Mouse (Mus musculus): ENCODE measurements around the gene Paox. TPM values are rescaled to one million over a fixed set of nuclear protein-coding genes. Genes with fewer than 3 reads are reported as not detected.

Gene Paox
- polyA plus RNA-seq (2015; fragmentation: Nextera tagmentation; extraction: Ambion mirVana), result 9.7 and 11.4 TPM in 2 replicates

DNA sequence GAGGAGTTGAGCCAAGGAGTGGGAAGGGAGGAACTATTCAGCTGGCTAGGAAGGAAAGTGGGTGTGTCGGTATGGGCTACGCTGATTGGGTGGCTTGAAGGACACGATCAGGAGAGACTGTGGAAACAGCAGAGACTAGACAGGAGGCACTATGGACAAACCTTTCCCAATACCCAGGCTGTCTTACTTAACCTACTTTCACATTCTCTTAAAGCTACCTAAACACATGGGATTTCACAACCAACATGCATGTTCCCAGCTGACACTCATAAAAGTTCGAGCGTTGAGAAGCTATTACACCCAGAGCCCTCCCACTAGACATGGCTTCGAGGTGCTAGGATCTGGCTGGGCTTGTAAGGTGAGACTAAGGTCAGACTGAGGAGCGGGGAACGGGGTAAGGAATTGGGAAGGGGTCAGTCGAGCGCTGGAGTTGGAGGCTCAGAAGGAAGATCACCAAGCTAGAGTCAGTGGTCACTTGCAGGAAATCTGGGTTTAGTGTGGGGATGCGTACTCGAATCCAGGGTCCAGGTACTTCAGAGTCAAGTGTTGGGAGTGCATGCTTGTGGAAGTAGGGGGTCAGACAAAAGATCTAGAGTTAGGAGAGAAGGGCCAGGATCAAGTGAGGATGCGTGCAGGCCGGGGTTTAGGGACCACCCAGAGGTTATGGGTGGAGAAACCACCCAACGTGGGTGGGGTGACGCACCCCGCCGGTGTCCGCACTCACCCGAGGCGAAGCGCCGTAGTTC, at the start of gene Paox:
TSS of gene Paox (plus strand) at position 217 of the 746 bp plus-strand sequence.
- peaks cover 21% of the 10 kb centered on the region for H3K36me3 ChIP-seq
- peak; percentile 75 for ATAC-seq (ENCODE audit: low read depth)
- H3K9me3 ChIP-seq, result no peaks in the 10 kb centered on the region
- H3K4me3 ChIP-seq, result peak within 1 kb of the TSS; percentile 78
- peak within 1 kb of the TSS; percentile 87 for H3K27ac ChIP-seq (replicated peaks)
- 2% methylated on average over 23 of the region's 23 CpGs for WGBS
- peaks cover 18% of the 10 kb centered on the region for H3K4me1 ChIP-seq (replicated peaks)
- peak within 1 kb of the TSS; percentile 90 for H3K4me2 ChIP-seq
- no peaks in the 10 kb centered on the region for H3K27me3 ChIP-seq
- peak within 1 kb of the TSS; percentile 87 for H3K9ac ChIP-seq

GRCm38 (mm10) chr7:140067397-140067796, 48.2 kb upstream of the Paox start:
- Histone ChIP-seq H3K9ac (no peak overlapping the region), H3K4me2 (no peak overlapping the region), H3K4me3 (no peak overlapping the region), H3K27ac (replicated peaks) (no peak overlapping the region), H3K9me3 (no peaks in the 10 kb centered on the region), H3K36me3 (peaks cover 16% of the 10 kb centered on the region; the same call in 1 of the 2 replicates), H3K27me3 (peaks cover 11% of the 10 kb centered on the region; the same call in 1 of the 2 replicates), H3K4me1 (replicated peaks) (peaks cover 10% of the 10 kb centered on the region)
- WGBS, result 70% methylated on average over 6 of the region's 6 CpGs
- ATAC-seq (ENCODE audit: low read depth), result no peak

GRCm38 (mm10) chr7:140070042-140070711, 45.4 kb upstream of the Paox start:
- Histone ChIP-seq H3K4me3 (peak overlapping the region; percentile 17), H3K36me3 (peaks cover 29% of the 10 kb centered on the region; the same call in 1 of the 2 replicates), H3K4me1 (replicated peaks) (0 out of 2 replicates have a peak, but pooled peaks cover 4% of the 10 kb centered on the region), H3K27me3 (peaks cover 6% of the 10 kb centered on the region; the same call in 1 of the 2 replicates), H3K27ac (replicated peaks) (no peak overlapping the region), H3K4me2 (peak overlapping the region; percentile 42), H3K9me3 (no peaks in the 10 kb centered on the region), H3K9ac (peak overlapping the region; percentile 38; the same call in 1 of the 2 replicates)
- WGBS, result 42% methylated on average over 39 of the region's 39 CpGs
- ATAC-seq (ENCODE audit: low read depth), result no peak

DNA sequence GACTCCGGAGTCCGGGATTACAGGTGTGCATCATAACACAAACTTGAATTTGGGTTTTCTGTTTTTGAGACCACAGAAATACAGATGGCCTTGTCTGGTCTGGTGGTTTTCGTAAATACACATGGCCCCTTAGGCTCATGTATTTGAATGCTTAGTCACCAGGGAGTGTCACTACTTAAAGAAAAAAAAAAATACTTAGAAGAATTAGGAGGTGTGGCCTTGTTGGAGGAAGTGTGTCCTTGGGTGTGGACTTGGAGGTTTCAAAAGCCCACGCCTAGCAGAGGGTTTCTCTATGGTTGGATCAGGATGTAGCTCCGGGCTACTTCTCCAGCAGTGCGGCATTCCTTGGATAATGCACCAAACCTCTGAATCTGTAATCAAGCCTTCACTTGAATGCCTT, 37.9 kb upstream of the Paox start:
- no peak overlapping the region for H3K9ac ChIP-seq
- H3K4me1 ChIP-seq (replicated peaks), result peaks cover 35% of the 10 kb centered on the region
- H3K27ac ChIP-seq (replicated peaks), result no peak overlapping the region
- 82% methylated on average over 6 of the region's 6 CpGs for WGBS
- H3K9me3 ChIP-seq, result no peaks in the 10 kb centered on the region
- peaks cover 10% of the 10 kb centered on the region; the same call in 1 of the 2 replicates for H3K36me3 ChIP-seq
- H3K27me3 ChIP-seq, result peaks cover 12% of the 10 kb centered on the region
- no peak for ATAC-seq (ENCODE audit: low read depth)
- no peak overlapping the region for H3K4me3 ChIP-seq
- no peak overlapping the region for H3K4me2 ChIP-seq

GRCm38 (mm10) chr7:140078711-140079110, 36.9 kb upstream of the Paox start:
- no peaks in the 10 kb centered on the region for H3K9me3 ChIP-seq
- H3K4me1 ChIP-seq (replicated peaks), result peaks cover 41% of the 10 kb centered on the region
- 0 out of 2 replicates have a peak overlapping the region, but pooled peaks have one; percentile 86 for H3K27ac ChIP-seq (replicated peaks)
- peaks cover 11% of the 10 kb centered on the region for H3K27me3 ChIP-seq
- H3K4me3 ChIP-seq, result no peak overlapping the region
- no peak overlapping the region for H3K9ac ChIP-seq
- H3K4me2 ChIP-seq, result no peak overlapping the region
- H3K36me3 ChIP-seq, result peaks cover 1% of the 10 kb centered on the region; the same call in 1 of the 2 replicates
- WGBS, result 6% methylated on average over 5 of the region's 5 CpGs
- ATAC-seq (ENCODE audit: low read depth), result no peak

GRCm38 (mm10) chr7:140080503-140081156, 35.0 kb upstream of the Paox start:
- H3K9ac ChIP-seq, result peak overlapping the region; percentile 73
- peak; percentile 76 for ATAC-seq (ENCODE audit: low read depth)

DNA sequence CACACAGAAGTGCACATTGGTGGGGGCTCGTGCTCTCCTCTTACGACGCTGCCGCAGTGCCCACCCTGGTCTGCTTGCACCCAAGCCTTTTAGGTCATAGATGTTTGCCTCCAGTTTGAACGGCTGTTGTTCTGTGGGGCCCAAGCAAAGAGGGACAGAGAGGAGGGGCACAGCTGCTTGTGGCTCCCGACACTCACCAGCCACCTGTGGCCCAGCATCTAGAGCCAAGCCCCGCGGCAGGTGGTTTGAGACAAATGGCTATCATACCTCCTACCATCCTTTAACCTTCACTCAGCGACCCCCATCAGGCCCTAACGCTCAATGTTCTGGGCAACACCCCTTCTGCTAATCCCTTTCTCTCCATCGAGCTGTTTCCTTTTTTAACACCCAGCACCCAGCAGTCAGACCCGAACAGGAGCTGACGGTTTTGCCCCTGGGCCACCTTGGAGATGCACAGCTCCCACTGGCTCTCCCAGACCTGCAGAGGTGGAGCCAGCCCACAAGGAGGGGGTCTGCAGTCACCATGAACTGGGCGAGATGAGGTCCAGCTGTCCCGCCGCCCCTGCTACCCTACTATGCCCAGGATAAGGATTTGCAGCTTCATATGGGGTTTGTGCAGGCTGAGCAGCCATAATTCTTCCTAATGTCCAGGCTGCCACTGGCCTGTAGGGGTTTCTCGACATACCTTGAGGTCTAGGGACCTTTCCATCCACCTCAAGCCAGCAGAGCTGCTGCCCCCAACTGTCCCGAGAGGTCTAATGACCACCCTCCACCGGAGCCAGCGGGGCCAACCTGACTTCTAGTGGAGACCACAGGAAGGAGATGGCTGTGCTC, 34.0 kb upstream of the Paox start:
- no peaks in the 10 kb centered on the region for H3K36me3 ChIP-seq
- H3K9me3 ChIP-seq, result no peaks in the 10 kb centered on the region
- 12% methylated on average over 20 of the region's 20 CpGs for WGBS
- peak overlapping the region; percentile 86 for H3K27ac ChIP-seq (replicated peaks)
- peaks cover 41% of the 10 kb centered on the region for H3K4me1 ChIP-seq (replicated peaks)
- H3K4me3 ChIP-seq, result peak overlapping the region; percentile 50
- ATAC-seq (ENCODE audit: low read depth), result peak; percentile 49; the same call in 1 of the 2 replicates
- peak overlapping the region; percentile 73 for H3K9ac ChIP-seq
- peak overlapping the region; percentile 66 for H3K4me2 ChIP-seq
- peaks cover 11% of the 10 kb centered on the region for H3K27me3 ChIP-seq

More at GRCm38 (mm10) chr7:140080503-140081156, 35.0 kb upstream of the Paox start:
- Histone ChIP-seq H3K27ac (replicated peaks) (peak overlapping the region; percentile 86), H3K36me3 (no peaks in the 10 kb centered on the region), H3K9me3 (no peaks in the 10 kb centered on the region), H3K4me3 (peak overlapping the region; percentile 50), H3K4me2 (peak overlapping the region; percentile 66), H3K27me3 (peaks cover 11% of the 10 kb centered on the region), H3K4me1 (replicated peaks) (peaks cover 41% of the 10 kb centered on the region)
- WGBS, result 1% methylated on average over 24 of the region's 24 CpGs

GRCm38 (mm10) chr7:140082242-140082678, 33.3 kb upstream of the Paox start, which contains the start of gene Caly:
Caly (minus strand) TSS chr7:140082548.
- H3K27me3 ChIP-seq, result peaks cover 11% of the 10 kb centered on the region
- H3K4me1 ChIP-seq (replicated peaks), result peaks cover 41% of the 10 kb centered on the region
- H3K9ac ChIP-seq, result peak within 1 kb of the TSS; percentile 73
- WGBS, result 2% methylated on average over 18 of the region's 18 CpGs
- peak within 1 kb of the TSS; percentile 86 for H3K27ac ChIP-seq (replicated peaks)
- H3K9me3 ChIP-seq, result no peaks in the 10 kb centered on the region
- ATAC-seq (ENCODE audit: low read depth), result peak; percentile 84
- no peaks in the 10 kb centered on the region for H3K36me3 ChIP-seq
- H3K4me2 ChIP-seq, result peak within 1 kb of the TSS; percentile 66
- peak within 1 kb of the TSS; percentile 50 for H3K4me3 ChIP-seq

GRCm38 (mm10) chr7:140090601-140091000, 25.0 kb upstream of the Paox start:
- Histone ChIP-seq H3K9me3 (no peaks in the 10 kb centered on the region), H3K9ac (no peak overlapping the region), H3K4me1 (replicated peaks) (no peaks in the 10 kb centered on the region), H3K36me3 (no peaks in the 10 kb centered on the region), H3K4me2 (no peak overlapping the region), H3K27ac (replicated peaks) (no peak overlapping the region), H3K27me3 (no peaks in the 10 kb centered on the region), H3K4me3 (no peak overlapping the region)
- no peak for ATAC-seq (ENCODE audit: low read depth)
- 79% methylated on average over 10 of the region's 10 CpGs for WGBS

GRCm38 (mm10) chr7:140092924-140093528, 22.6 kb upstream of the Paox start, which contains the start of gene Prap1:
Prap1 (plus strand) TSS chr7:140093395.
- 72% methylated on average over 5 of the region's 5 CpGs for WGBS
- no peak within 1 kb of the TSS for H3K4me3 ChIP-seq
- no peak within 1 kb of the TSS for H3K4me2 ChIP-seq
- H3K9ac ChIP-seq, result no peak within 1 kb of the TSS
- H3K27ac ChIP-seq (replicated peaks), result no peak within 1 kb of the TSS
- H3K9me3 ChIP-seq, result no peaks in the 10 kb centered on the region
- no peak for ATAC-seq (ENCODE audit: low read depth)
- no peaks in the 10 kb centered on the region for H3K27me3 ChIP-seq
- H3K36me3 ChIP-seq, result no peaks in the 10 kb centered on the region
- H3K4me1 ChIP-seq (replicated peaks), result no peaks in the 10 kb centered on the region

DNA sequence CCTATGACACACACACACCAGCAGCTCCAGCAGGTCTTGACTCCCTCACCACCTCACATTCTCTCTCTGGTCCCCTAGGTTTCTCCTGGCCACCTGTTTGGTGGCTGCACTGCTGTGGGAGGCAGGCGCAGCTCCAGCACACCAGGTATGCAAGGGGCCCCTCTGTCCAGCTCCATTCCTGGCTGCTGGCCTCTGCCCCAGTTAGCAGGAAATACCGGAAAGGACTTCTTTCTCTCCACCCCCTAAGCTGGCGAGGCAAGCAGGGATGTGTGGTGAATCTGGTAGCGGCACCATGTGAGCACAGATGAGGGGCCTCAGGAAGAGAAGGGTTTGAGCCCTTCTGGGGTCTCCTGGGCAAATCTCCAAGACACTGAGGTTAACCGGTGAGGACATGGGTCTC, 20.6 kb upstream of the Paox start:
- Histone ChIP-seq H3K4me3 (no peak overlapping the region), H3K36me3 (no peaks in the 10 kb centered on the region; the same call in 1 of the 2 replicates), H3K27me3 (no peaks in the 10 kb centered on the region), H3K9me3 (no peaks in the 10 kb centered on the region), H3K4me2 (no peak overlapping the region), H3K9ac (no peak overlapping the region), H3K4me1 (replicated peaks) (no peaks in the 10 kb centered on the region), H3K27ac (replicated peaks) (no peak overlapping the region)
- WGBS, result 63% methylated on average over 5 of the region's 5 CpGs
- ATAC-seq (ENCODE audit: low read depth), result no peak
